Mouse (Mus musculus) liver, postnatal 0 days (tissue): ENCODE data around the gene Sorcs2.

Experiments used
- CTCF ChIP-seq: sonication (generic); IDR thresholded peaks from 2 replicates; pipeline ENCODE4 v1.5.1; 2016; ENCODE audit warnings: antibody characterized with exemption, low read depth
- EP300 ChIP-seq: IDR thresholded peaks from 2 replicates; pipeline ENCODE4 v1.6.1; 2016; ENCODE audit warnings: antibody characterized with exemption, low read depth, mild to moderate bottlenecking

DNA sequence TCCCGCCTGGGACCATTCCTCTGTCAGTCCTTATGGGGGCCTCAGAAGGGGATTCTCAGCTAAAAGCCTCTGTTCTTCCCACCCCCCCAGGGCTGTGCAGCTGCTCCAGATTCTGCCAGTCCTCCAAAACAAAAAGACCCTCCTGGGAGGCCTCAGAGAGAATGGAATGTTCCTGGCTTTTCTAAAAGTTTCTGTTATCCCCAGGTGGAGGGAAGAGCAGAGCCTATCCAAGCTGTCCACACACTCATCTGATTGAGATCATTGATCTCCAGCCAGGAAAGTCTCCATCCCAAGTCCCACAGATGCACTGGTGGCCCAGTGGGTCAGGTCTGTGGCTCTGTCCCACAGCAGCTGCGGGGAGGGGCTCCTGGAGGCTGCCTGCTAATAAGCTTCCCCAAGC lies 205.3 kb downstream of the Sorcs2 start:
- TF ChIP-seq CTCF (no peak), EP300 (no peak)
